Mouse (Mus musculus): ENCODE data around the gene Fcrl6.

DNA sequence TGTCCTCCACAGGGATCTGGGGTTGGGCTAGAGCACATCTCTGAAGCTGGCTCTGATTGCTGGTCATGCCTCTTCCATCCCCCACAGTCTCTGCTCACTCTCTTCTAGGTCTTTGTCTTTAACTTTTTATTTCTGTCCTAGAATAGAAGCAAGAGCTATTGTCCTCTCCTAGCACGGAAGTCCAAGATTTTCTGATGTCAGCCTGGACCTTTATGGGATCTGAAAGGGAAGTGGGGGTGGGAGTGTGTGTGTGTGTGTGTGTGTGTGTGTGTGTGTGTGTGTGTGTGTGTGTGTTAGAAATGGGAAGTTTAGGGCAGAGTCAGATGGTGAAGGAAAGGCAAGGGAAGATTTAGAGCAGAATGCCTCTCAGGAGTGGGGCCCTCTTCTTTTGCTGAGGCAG lies 49.7 kb downstream of the Fcrl6 start:
- no peak for TF ChIP-seq CTCF (IDR thresholded peaks at IDR 0.05; ENCODE audit: borderline replicate concordance, insufficient read depth, low read depth, low read length)
- TF ChIP-seq POLR2A (IDR thresholded peaks at IDR 0.05; ENCODE audit: borderline replicate concordance, insufficient read depth, low read length) = no peak

Data from cerebellum, adult 2 months (tissue).